Mouse (Mus musculus) liver, embryonic 14.5 days (tissue): ENCODE results near the gene Slc25a48.

Experiments
- CTCF ChIP-seq: IDR thresholded peaks from 2 replicates; pipeline ENCODE4 v1.5.1; 2016; ENCODE audit warnings: antibody characterized with exemption, low read depth, control low read depth
- EP300 ChIP-seq: IDR thresholded peaks from 2 replicates; pipeline ENCODE4 v1.6.1; 2016; ENCODE audit warnings: antibody characterized with exemption, low read depth

DNA sequence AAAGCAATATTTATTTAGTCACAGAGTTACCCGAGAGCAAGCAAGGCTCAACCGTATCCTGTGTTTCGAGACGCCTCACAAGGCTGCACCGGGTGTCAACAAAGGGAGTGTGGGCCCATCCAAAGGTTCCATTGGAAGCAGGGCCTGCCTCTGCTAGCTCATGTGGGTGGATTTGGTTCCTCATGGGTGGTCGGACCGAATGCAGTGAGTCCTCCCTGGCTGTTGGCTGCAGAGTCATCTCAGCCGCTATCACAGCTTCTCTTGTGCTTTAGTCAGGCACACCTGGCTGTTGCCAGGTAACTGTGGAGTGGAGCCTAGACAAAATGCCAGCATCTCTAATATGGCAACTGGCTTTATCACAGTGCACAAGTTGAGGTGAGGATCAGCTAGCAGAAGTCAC lies 62.5 kb downstream of the Slc25a48 start:
- TF ChIP-seq CTCF (no peak), EP300 (no peak)
